In genomic region chr13:97235911-97236310, GRCm38 (mm10) we compare ENCODE assay signal across 28 mouse cellular contexts. TPM values are rescaled to one million over a fixed set of nuclear protein-coding genes. Genes with fewer than 3 reads are reported as not detected.
DNase-seq lines count a peak whose midpoint lies in the region; ATAC-seq and TF ChIP-seq lines count a peak whose summit lies in the region.
"Had no signal": no experiment of that assay in that cellular context is flagged by ENCODE, and none has a peak within 500 bp of the region (broad histone marks: within the 10 kb centered on the region; RNA-seq: fewer than 3 reads in every experiment).

No protein-coding gene starts in this region.

- DNase-seq in cerebellum, postnatal 14 days = peak; percentile 10 to 35
- no peak for DNase-seq in cerebellum, adult 11 months
- peak; percentile 30 for DNase-seq in midbrain, embryonic 14.5 days
- no peak for DNase-seq in midbrain, postnatal 0 days (ENCODE audit: low spot score)
- DNase-seq in gastrocnemius, postnatal 4 days (ENCODE audit: low spot score in 2 of 2) = no peak
- DNase-seq: adrenal gland, adult 8-10 months; cerebellum, adult 9-10 months; embryo, embryonic 11 days; gastrocnemius, postnatal 14 days; heart, adult 11 months; heart, postnatal 36 days; kidney, adult 18-20 months; lung, adult 2 months; lung, postnatal 10 days; retina, postnatal 1 day; right cerebral cortex, postnatal 14 days; thymus, postnatal 14 days had no signal

- 40% methylated on average over 6 of the region's 6 CpGs for WGBS in hindbrain, embryonic 13.5 days
- WGBS in hindbrain, embryonic 16.5 days = 45% methylated on average over 6 of the region's 6 CpGs
- WGBS in midbrain, embryonic 14.5 days = 54% methylated on average over 6 of the region's 6 CpGs
- WGBS in midbrain, postnatal 0 days = 60% methylated on average over 6 of the region's 6 CpGs

- H3K27me3 ChIP-seq in hindbrain, embryonic 13.5 days = no peaks in the 10 kb centered on the region
- no peaks in the 10 kb centered on the region for H3K27me3 ChIP-seq in hindbrain, embryonic 16.5 days (replicated peaks; ENCODE audit: control insufficient read depth, insufficient read depth, low read length)
- H3K27me3 ChIP-seq in midbrain, embryonic 14.5 days (ENCODE audit: control insufficient read depth, insufficient read depth, low read length) = no peaks in the 10 kb centered on the region
- H3K27me3 ChIP-seq in midbrain, postnatal 0 days (ENCODE audit: insufficient read depth, low read length) = no peaks in the 10 kb centered on the region
- H3K27me3 ChIP-seq: CH12.LX; hindbrain, embryonic 12.5 days; limb, embryonic 13.5 days; midbrain, embryonic 13.5 days; neural tube, embryonic 15.5 days had no signal

- H3K9ac ChIP-seq in hindbrain, embryonic 13.5 days = no peak overlapping the region; the same call in 1 of the 2 replicates
- H3K9ac ChIP-seq in hindbrain, embryonic 16.5 days (ENCODE audit: low read depth, low read length) = no peak overlapping the region
- no peak overlapping the region for H3K9ac ChIP-seq in midbrain, embryonic 14.5 days (replicated peaks; ENCODE audit: low read length)
- H3K9ac ChIP-seq in midbrain, postnatal 0 days (replicated peaks; ENCODE audit: low read length, poor library complexity, severe bottlenecking) = no peak overlapping the region
- H3K9ac ChIP-seq: embryonic facial prominence, embryonic 12.5 days; hindbrain, embryonic 12.5 days; limb, embryonic 13.5 days; liver, embryonic 14.5 days; midbrain, embryonic 13.5 days; neural tube, embryonic 15.5 days had no signal

- H3K4me3 ChIP-seq in hindbrain, embryonic 13.5 days = no peak overlapping the region
- no peak overlapping the region for H3K4me3 ChIP-seq in hindbrain, embryonic 16.5 days (ENCODE audit: low read length)
- H3K4me3 ChIP-seq in midbrain, embryonic 14.5 days (replicated peaks; ENCODE audit: low read depth, low read length) = no peak overlapping the region
- no peak overlapping the region for H3K4me3 ChIP-seq in midbrain, postnatal 0 days (ENCODE audit: low read depth, low read length)
- H3K4me3 ChIP-seq: embryonic facial prominence, embryonic 12.5 days; heart, embryonic 10.5 days; hindbrain, embryonic 12.5 days; limb, embryonic 13.5 days; midbrain, embryonic 13.5 days; neural tube, embryonic 15.5 days had no signal

- no peak for TF ChIP-seq CTCF in midbrain, postnatal 0 days (IDR thresholded peaks at IDR 0.05)

- no peaks in the 10 kb centered on the region for H3K9me3 ChIP-seq in hindbrain, embryonic 13.5 days
- no peaks in the 10 kb centered on the region for H3K9me3 ChIP-seq in hindbrain, embryonic 16.5 days (ENCODE audit: control insufficient read depth, low read length)
- no peaks in the 10 kb centered on the region for H3K9me3 ChIP-seq in midbrain, embryonic 14.5 days (ENCODE audit: control insufficient read depth, low read length)
- no peaks in the 10 kb centered on the region for H3K9me3 ChIP-seq in midbrain, postnatal 0 days (ENCODE audit: low read length)
- H3K9me3 ChIP-seq: embryonic facial prominence, embryonic 12.5 days; heart, embryonic 10.5 days; hindbrain, embryonic 12.5 days; limb, embryonic 13.5 days; midbrain, embryonic 13.5 days; neural tube, embryonic 15.5 days had no signal

- peaks cover 42% of the 10 kb centered on the region for H3K4me1 ChIP-seq in hindbrain, embryonic 13.5 days (replicated peaks)
- H3K4me1 ChIP-seq in hindbrain, embryonic 16.5 days (ENCODE audit: control insufficient read depth, insufficient read depth, low read depth, low read length) = peaks cover 12% of the 10 kb centered on the region
- H3K4me1 ChIP-seq in midbrain, embryonic 14.5 days (ENCODE audit: control insufficient read depth, insufficient read depth, low read length) = peaks cover 9% of the 10 kb centered on the region; the same call in 1 of the 2 replicates
- H3K4me1 ChIP-seq in midbrain, postnatal 0 days (ENCODE audit: insufficient read depth, low read length) = peaks cover 6% of the 10 kb centered on the region; the same call in 1 of the 2 replicates

- 0 out of 2 replicates have a peak overlapping the region, but pooled peaks have one; percentile 18 for H3K27ac ChIP-seq in hindbrain, embryonic 13.5 days
- no peak overlapping the region for H3K27ac ChIP-seq in hindbrain, embryonic 16.5 days (ENCODE audit: low read depth, low read length)
- no peak overlapping the region for H3K27ac ChIP-seq in midbrain, embryonic 14.5 days (replicated peaks; ENCODE audit: low read depth, low read length)
- no peak overlapping the region for H3K27ac ChIP-seq in midbrain, postnatal 0 days (ENCODE audit: low read depth, low read length)
- H3K27ac ChIP-seq: embryonic facial prominence, embryonic 12.5 days; heart, embryonic 10.5 days; hindbrain, embryonic 12.5 days; liver, embryonic 14.5 days; macrophage; midbrain, embryonic 13.5 days; neural tube, embryonic 15.5 days had no signal

- no peaks in the 10 kb centered on the region for H3K36me3 ChIP-seq in hindbrain, embryonic 13.5 days
- H3K36me3 ChIP-seq in hindbrain, embryonic 16.5 days (ENCODE audit: control insufficient read depth, insufficient read depth, low read length) = no peaks in the 10 kb centered on the region
- H3K36me3 ChIP-seq in midbrain, embryonic 14.5 days (ENCODE audit: control insufficient read depth, insufficient read depth, low read length) = no peaks in the 10 kb centered on the region
- no peaks in the 10 kb centered on the region for H3K36me3 ChIP-seq in midbrain, postnatal 0 days (ENCODE audit: insufficient read depth, low read length)
- H3K36me3 ChIP-seq: embryonic facial prominence, embryonic 12.5 days; heart, embryonic 10.5 days; hindbrain, embryonic 12.5 days; limb, embryonic 13.5 days; midbrain, embryonic 13.5 days; neural tube, embryonic 15.5 days had no signal

- no peak for ATAC-seq in hindbrain, embryonic 13.5 days (ENCODE audit: low FRiP score)
- ATAC-seq in hindbrain, embryonic 16.5 days = no peak
- no peak for ATAC-seq in midbrain, embryonic 14.5 days (ENCODE audit: low FRiP score, low TSS enrichment)
- no peak for ATAC-seq in midbrain, postnatal 0 days (ENCODE audit: low FRiP score)
- ATAC-seq: midbrain, embryonic 13.5 days had no signal

- H3K4me2 ChIP-seq in hindbrain, embryonic 13.5 days = no peak overlapping the region
- no peak overlapping the region for H3K4me2 ChIP-seq in hindbrain, embryonic 16.5 days (ENCODE audit: low read length)
- no peak overlapping the region for H3K4me2 ChIP-seq in midbrain, embryonic 14.5 days (ENCODE audit: low read length)
- no peak overlapping the region for H3K4me2 ChIP-seq in midbrain, postnatal 0 days (ENCODE audit: low read depth, low read length, poor library complexity, severe bottlenecking)
- H3K4me2 ChIP-seq: embryonic facial prominence, embryonic 12.5 days; hindbrain, embryonic 12.5 days; limb, embryonic 13.5 days; midbrain, embryonic 13.5 days; neural tube, embryonic 15.5 days had no signal

RNA-seq across cellular contexts. Expression of gene Enc1, which starts 5.0 kb away (rescaled TPM):
- polyA plus RNA-seq in hindbrain, embryonic 13.5 days (2015; fragmentation: Nextera tagmentation; extraction: Ambion mirVana) = 59.2 and 62.1 TPM in 2 replicates
- polyA plus RNA-seq in hindbrain, embryonic 16.5 days (2015; fragmentation: Nextera tagmentation; extraction: Ambion mirVana) = 66.3 and 67.6 TPM in 2 replicates
- polyA plus RNA-seq in midbrain, embryonic 14.5 days (2014; fragmentation: Nextera tagmentation; extraction: Ambion mirVana) = 94.2 and 99.0 TPM in 2 replicates
- total RNA-seq in midbrain, postnatal 0 days (2014; rRNA removed) = 326 and 348 TPM in 2 replicates
- polyA plus RNA-seq in midbrain, postnatal 0 days (2015; fragmentation: Nextera tagmentation; extraction: Ambion mirVana) = 54.0 and 54.2 TPM in 2 replicates
- 10 to 100 TPM; 11.0 to 12.9 TPM for total RNA-seq in gastrocnemius, postnatal 4 days (2021)

RNA-seq across cellular contexts. Expression of gene Hexb, which starts 37.8 kb away (rescaled TPM):
- 37.3 and 40.1 TPM in 2 replicates for polyA plus RNA-seq in hindbrain, embryonic 13.5 days (2015; fragmentation: Nextera tagmentation; extraction: Ambion mirVana)
- 54.1 and 58.5 TPM in 2 replicates for polyA plus RNA-seq in hindbrain, embryonic 16.5 days (2015; fragmentation: Nextera tagmentation; extraction: Ambion mirVana)
- polyA plus RNA-seq in midbrain, embryonic 14.5 days (2014; fragmentation: Nextera tagmentation; extraction: Ambion mirVana) = 32.4 and 38.7 TPM in 2 replicates
- 55.1 and 70.5 TPM in 2 replicates for total RNA-seq in midbrain, postnatal 0 days (2014; rRNA removed)
- polyA plus RNA-seq in midbrain, postnatal 0 days (2015; fragmentation: Nextera tagmentation; extraction: Ambion mirVana) = 57.7 and 59.7 TPM in 2 replicates
- total RNA-seq in gastrocnemius, postnatal 4 days (2021) = 10 to 100 TPM; 26.7 to 27.8 TPM

Comparison
In these comparisons a context has a peak if more than half of its experiments do, and no peak if none do; other contexts are left out.
1. DNase-seq: peak in cerebellum, postnatal 14 days (2 of 2) and midbrain, embryonic 14.5 days (single experiment); none in cerebellum, adult 11 months (single experiment), midbrain, postnatal 0 days (single experiment) and gastrocnemius, postnatal 4 days (0 of 2).